Mouse (Mus musculus): ENCODE results near the gene Nuak1.

DNA sequence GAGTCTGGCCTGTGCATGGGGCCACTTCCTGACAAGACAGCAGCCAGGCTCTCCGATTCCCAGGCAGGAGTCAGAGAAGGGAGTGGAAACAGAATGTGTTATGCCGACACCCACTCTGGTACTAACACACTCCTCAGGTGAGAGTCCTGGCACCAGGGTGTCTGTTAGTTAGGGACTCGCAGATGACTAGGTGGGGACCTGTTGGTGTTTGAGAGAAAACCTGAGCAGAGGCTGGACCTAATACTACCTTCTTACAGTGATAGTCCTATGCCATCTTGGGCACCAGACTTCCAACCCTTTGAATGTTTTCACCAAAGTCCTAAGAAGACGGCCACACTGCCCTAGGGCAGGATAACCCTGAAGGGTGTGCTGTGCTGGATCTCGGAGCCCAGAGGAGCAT lies 111.1 kb downstream of the Nuak1 start:
- TF ChIP-seq CTCF (IDR thresholded peaks at IDR 0.05; ENCODE audit: low read depth, low read length): no peak
- no peak for TF ChIP-seq POLR2A (IDR thresholded peaks at IDR 0.05; ENCODE audit: extremely low read depth, insufficient read depth, low read length)

Data from liver, adult 2 months (tissue).